Mouse (Mus musculus): ENCODE data around the gene Ndufv2.

DNA sequence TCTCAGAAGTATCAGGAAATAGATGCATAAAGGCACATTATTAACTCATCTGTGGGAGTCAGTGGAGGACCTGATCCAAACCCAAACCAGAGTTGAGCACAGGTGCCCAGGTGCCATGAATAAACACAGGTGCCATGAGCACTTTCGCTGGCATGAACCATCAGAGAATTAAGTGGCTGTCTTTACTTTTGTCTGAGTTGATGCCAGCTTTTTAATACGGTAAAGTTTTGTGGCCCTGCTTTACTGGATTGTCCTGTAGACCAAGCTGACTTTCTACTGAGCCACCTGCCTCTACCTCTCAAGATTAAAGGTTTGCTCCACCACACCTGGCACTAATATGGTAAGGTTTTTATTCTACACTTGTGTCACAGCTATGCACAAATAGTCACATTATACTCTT lies 9.3 kb downstream of the Ndufv2 start:
- TF ChIP-seq POLR2A (IDR thresholded peaks at IDR 0.05; ENCODE audit: borderline replicate concordance, extremely low read depth, low read depth, low read length) (no peak), CTCF (IDR thresholded peaks at IDR 0.05; ENCODE audit: insufficient read depth, low read length) (no peak)

All from lung, adult 2 months (tissue).